Mouse (Mus musculus) erythroblast, embryonic 14.5 days (primary cell): Measurements from ENCODE around the gene Wwox. TPM values are rescaled to one million over a fixed set of nuclear protein-coding genes. Genes with fewer than 3 reads are reported as not detected.

Experiments
- H3K27me3 ChIP-seq: 2 replicates; pipeline ENCODE4 v1.6.1; 2012; ENCODE audit warnings: inconsistent platforms; ENCODE audit not compliant: control insufficient read depth
- H3K36me3 ChIP-seq: 2 replicates; pipeline ENCODE4 v1.6.1; 2012; ENCODE audit warnings: mild to moderate bottlenecking, inconsistent platforms; ENCODE audit not compliant: control insufficient read depth
- H3K4me1 ChIP-seq: 2 replicates; pipeline ENCODE4 v1.6.1; 2012; ENCODE audit warnings: inconsistent platforms; ENCODE audit not compliant: control insufficient read depth
- H3K4me3 ChIP-seq: replicated peaks from 2 replicates; pipeline ENCODE3; 2012; ENCODE audit warnings: moderate library complexity, mild to moderate bottlenecking, inconsistent platforms
- H3K9me3 ChIP-seq: 2 replicates; pipeline ENCODE4 v1.6.1; 2012; ENCODE audit warnings: low read length, inconsistent platforms, mixed read lengths; ENCODE audit not compliant: control insufficient read depth
- GATA1 ChIP-seq: IDR thresholded peaks from 2 replicates; pipeline ENCODE4 v1.6.1; 2012; ENCODE audit warnings: low read length, inconsistent platforms, mixed read lengths
- TAL1 ChIP-seq: IDR thresholded peaks from 3 replicates; pipeline ENCODE4 v1.6.1; 2012; ENCODE audit warnings: low read length, inconsistent platforms, mixed read lengths
- polyA plus RNA-seq: library from polyadenylated mRNA; stranded (reverse); fragments of >175 nt; gene quantifications from 2 replicates; pipeline ENCODE4 v1.2.3, GENCODE M21; 2012

The Wwox gene
- polyA plus RNA-seq, 1 experiment: 0.18 TPM

- TF ChIP-seq GATA1 (no peak), TAL1 (no peak)
These were observed 331.7 kb downstream of the Wwox start for GRCm38 (mm10) chr8:114770856-114771776.

GRCm38 (mm10) chr8:114772276-114772849 lies 332.9 kb downstream of the Wwox start:
- Histone ChIP-seq H3K27me3 (no peaks in the 10 kb centered on the region), H3K9me3 (no peaks in the 10 kb centered on the region), H3K4me3 (no peak overlapping the region), H3K4me1 (no peaks in the 10 kb centered on the region), H3K36me3 (no peaks in the 10 kb centered on the region)
- TF ChIP-seq TAL1: no peak
- TF ChIP-seq GATA1: no peak

More at GRCm38 (mm10) chr8:114770856-114771776, 331.7 kb downstream of the Wwox start:
- Histone ChIP-seq H3K4me3 (no peak overlapping the region), H3K9me3 (no peaks in the 10 kb centered on the region), H3K27me3 (no peaks in the 10 kb centered on the region), H3K36me3 (no peaks in the 10 kb centered on the region), H3K4me1 (no peaks in the 10 kb centered on the region)

DNA sequence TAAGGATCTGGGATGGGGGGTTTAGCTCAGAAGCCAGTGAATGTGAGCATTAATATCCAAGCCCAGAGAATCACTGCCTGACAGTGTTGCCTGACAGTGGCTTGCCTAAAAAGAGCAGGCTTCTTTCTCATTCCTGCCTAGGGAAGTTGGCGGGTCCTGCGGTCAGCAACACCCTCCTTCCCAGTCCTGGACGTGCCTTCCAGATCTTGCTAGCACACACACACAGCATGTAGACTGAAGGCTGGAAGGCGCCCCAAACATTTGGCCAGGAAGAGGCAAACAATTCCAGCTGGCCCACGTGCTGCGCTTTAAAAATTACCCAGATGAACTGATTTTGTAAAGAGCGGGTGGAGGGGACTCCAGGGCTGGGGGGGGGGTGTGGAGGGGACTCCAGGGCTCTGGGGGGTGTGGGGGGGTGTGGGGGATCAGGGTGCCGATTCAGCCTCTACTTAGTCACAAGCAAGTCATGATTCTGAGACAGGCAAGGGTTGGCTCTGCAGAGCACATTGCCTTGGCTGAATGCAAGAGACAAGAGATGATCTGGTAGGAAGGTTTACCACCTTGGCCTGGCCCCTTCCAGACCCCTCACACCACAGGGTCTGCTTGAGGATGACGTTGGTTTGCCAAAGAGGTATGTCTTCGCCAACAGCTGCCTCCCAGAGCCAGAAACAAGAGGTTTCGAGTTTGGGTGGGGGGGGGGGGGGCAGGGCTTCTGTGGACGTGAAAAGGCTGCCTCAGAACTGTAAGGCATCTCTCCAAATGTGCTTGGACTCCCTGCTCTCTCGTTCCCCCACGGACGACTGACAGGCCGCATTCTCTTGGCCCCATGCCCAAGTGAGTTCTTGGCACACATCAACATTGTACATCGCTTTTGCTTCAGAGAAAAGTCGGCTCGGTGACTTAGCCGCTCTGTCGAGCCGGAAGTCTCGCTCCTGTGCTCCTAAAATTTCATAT lies 334.3 kb downstream of the Wwox start:
- peaks cover 4% of the 10 kb centered on the region; the same call in 1 of the 2 replicates for H3K4me1 ChIP-seq
- no peaks in the 10 kb centered on the region for H3K27me3 ChIP-seq
- no peak overlapping the region for H3K4me3 ChIP-seq
- H3K9me3 ChIP-seq: no peaks in the 10 kb centered on the region
- no peaks in the 10 kb centered on the region for H3K36me3 ChIP-seq
- TF ChIP-seq TAL1 (no peak), GATA1 (no peak)

- TF ChIP-seq TAL1: no peak
- no peak for TF ChIP-seq GATA1
- Histone ChIP-seq H3K27me3 (no peaks in the 10 kb centered on the region), H3K4me1 (peaks cover 4% of the 10 kb centered on the region; the same call in 1 of the 2 replicates), H3K4me3 (no peak overlapping the region), H3K9me3 (no peaks in the 10 kb centered on the region), H3K36me3 (no peaks in the 10 kb centered on the region)
These were observed 334.9 kb downstream of the Wwox start for GRCm38 (mm10) chr8:114774415-114774775.

GRCm38 (mm10) chr8:114775543-114775942 lies 336.1 kb downstream of the Wwox start:
- no peaks in the 10 kb centered on the region for H3K9me3 ChIP-seq
- no peaks in the 10 kb centered on the region for H3K36me3 ChIP-seq
- H3K4me3 ChIP-seq: no peak overlapping the region
- H3K27me3 ChIP-seq: no peaks in the 10 kb centered on the region
- peaks cover 4% of the 10 kb centered on the region; the same call in 1 of the 2 replicates for H3K4me1 ChIP-seq
- TF ChIP-seq TAL1 (no peak), GATA1 (no peak)

DNA sequence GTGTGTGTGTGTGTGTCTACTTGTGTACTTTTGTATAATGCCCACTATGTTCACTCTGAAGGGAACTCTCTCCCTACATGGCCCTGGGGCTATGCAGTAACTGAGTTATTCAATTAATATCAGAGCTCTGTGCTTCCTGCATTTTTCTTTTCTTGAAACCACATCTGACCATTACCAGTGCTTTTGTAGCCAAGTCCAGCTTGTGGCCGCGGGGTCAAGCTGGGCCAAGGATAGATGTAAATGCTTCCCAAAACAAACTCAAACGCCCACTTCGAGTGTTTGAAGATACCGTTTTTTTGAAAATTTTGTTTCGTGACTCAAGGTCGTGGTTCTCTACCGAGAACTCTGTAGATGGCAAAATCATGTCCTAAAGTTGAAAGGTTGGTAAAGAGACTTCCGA lies 337.2 kb downstream of the Wwox start:
- no peak for TF ChIP-seq TAL1
- no peak for TF ChIP-seq GATA1
- Histone ChIP-seq H3K4me3 (no peak overlapping the region), H3K9me3 (no peaks in the 10 kb centered on the region), H3K36me3 (no peaks in the 10 kb centered on the region), H3K27me3 (no peaks in the 10 kb centered on the region), H3K4me1 (peaks cover 4% of the 10 kb centered on the region; the same call in 1 of the 2 replicates)

- no peak for TF ChIP-seq TAL1
- no peak for TF ChIP-seq GATA1
- Histone ChIP-seq H3K4me3 (no peak overlapping the region), H3K27me3 (no peaks in the 10 kb centered on the region), H3K4me1 (peaks cover 4% of the 10 kb centered on the region; the same call in 1 of the 2 replicates), H3K9me3 (no peaks in the 10 kb centered on the region), H3K36me3 (no peaks in the 10 kb centered on the region)
These were observed 338.0 kb downstream of the Wwox start for GRCm38 (mm10) chr8:114777271-114777980.

DNA sequence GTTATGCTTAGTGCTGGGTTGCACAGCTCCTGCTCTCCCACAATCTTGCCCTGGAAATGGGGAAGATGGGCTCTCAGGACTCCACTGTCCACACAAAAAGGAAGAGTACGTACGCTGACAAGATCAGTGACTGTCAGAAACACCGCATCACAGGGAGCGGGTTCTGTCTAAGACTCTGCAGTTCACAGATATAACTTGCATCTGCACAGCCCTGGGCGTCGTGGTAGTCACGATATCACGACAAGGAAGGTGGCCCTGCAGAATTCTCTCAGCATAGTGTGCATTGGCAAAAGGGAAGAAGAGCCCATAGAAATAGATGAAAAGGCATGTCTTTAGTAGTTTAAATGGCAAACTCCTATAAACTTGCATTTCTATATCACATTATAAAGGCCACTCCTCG lies 339.5 kb downstream of the Wwox start:
- Histone ChIP-seq H3K27me3 (no peaks in the 10 kb centered on the region), H3K36me3 (no peaks in the 10 kb centered on the region), H3K9me3 (no peaks in the 10 kb centered on the region), H3K4me1 (peaks cover 4% of the 10 kb centered on the region; the same call in 1 of the 2 replicates), H3K4me3 (no peak overlapping the region)
- TF ChIP-seq TAL1 (no peak), GATA1 (no peak)
